Mouse (Mus musculus): Measurements from ENCODE around the gene Zfp507. TPM values are rescaled to one million over a fixed set of nuclear protein-coding genes. Genes with fewer than 3 reads are reported as not detected.

Gene Zfp507
- polyA plus RNA-seq, 1 experiment from 2014 or later = 15.8 TPM

- Histone ChIP-seq H3K27ac (ENCODE audit: low read depth, low read length) (no peak overlapping the region), H3K9ac (ENCODE audit: low read length) (no peak overlapping the region), H3K36me3 (ENCODE audit: control insufficient read depth, insufficient read depth, low read length) (no peaks in the 10 kb centered on the region; the same call in 1 of the 2 replicates), H3K4me3 (ENCODE audit: low read depth, low read length) (no peak overlapping the region), H3K27me3 (ENCODE audit: control insufficient read depth, insufficient read depth, low read length) (no peaks in the 10 kb centered on the region), H3K9me3 (ENCODE audit: control insufficient read depth, low read length) (no peaks in the 10 kb centered on the region), H3K4me1 (ENCODE audit: control insufficient read depth, insufficient read depth, low read length) (no peaks in the 10 kb centered on the region), H3K4me2 (ENCODE audit: low read depth) (no peak overlapping the region)
- no peak for ATAC-seq (ENCODE audit: insufficient read depth, low FRiP score, low TSS enrichment)
- no peak for DNase-seq (ENCODE audit: low spot score)
Observed at GRCm38 (mm10) chr7:35738871-35739270, 63.9 kb downstream of the Zfp507 start.

- Histone ChIP-seq H3K4me3 (ENCODE audit: low read depth, low read length) (no peak overlapping the region), H3K4me2 (ENCODE audit: low read depth) (no peak overlapping the region), H3K4me1 (ENCODE audit: control insufficient read depth, insufficient read depth, low read length) (no peaks in the 10 kb centered on the region), H3K9me3 (ENCODE audit: control insufficient read depth, low read length) (no peaks in the 10 kb centered on the region), H3K9ac (ENCODE audit: low read length) (no peak overlapping the region), H3K27me3 (ENCODE audit: control insufficient read depth, insufficient read depth, low read length) (no peaks in the 10 kb centered on the region), H3K36me3 (ENCODE audit: control insufficient read depth, insufficient read depth, low read length) (peaks cover 3% of the 10 kb centered on the region), H3K27ac (ENCODE audit: low read depth, low read length) (no peak overlapping the region)
- DNase-seq (ENCODE audit: low spot score) (no peak), ATAC-seq (ENCODE audit: insufficient read depth, low FRiP score, low TSS enrichment) (no peak)
- WGBS = 66% methylated on average over 14 of the region's 14 CpGs
Observed at GRCm38 (mm10) chr7:35733313-35734050, 69.3 kb downstream of the Zfp507 start.

- no peak overlapping the region for H3K27ac ChIP-seq (ENCODE audit: low read depth, low read length)
Observed at GRCm38 (mm10) chr7:35732585-35733059, 70.2 kb downstream of the Zfp507 start.

GRCm38 (mm10) chr7:35729621-35730031 is 73.2 kb downstream of the Zfp507 start:
- Histone ChIP-seq H3K27ac (ENCODE audit: low read depth, low read length) (no peak overlapping the region), H3K4me3 (ENCODE audit: low read depth, low read length) (no peak overlapping the region), H3K4me1 (ENCODE audit: control insufficient read depth, insufficient read depth, low read length) (no peaks in the 10 kb centered on the region), H3K36me3 (ENCODE audit: control insufficient read depth, insufficient read depth, low read length) (peaks cover 7% of the 10 kb centered on the region), H3K9ac (ENCODE audit: low read length) (no peak overlapping the region), H3K9me3 (ENCODE audit: control insufficient read depth, low read length) (no peaks in the 10 kb centered on the region), H3K27me3 (ENCODE audit: control insufficient read depth, insufficient read depth, low read length) (no peaks in the 10 kb centered on the region), H3K4me2 (ENCODE audit: low read depth) (no peak overlapping the region)
- ATAC-seq (ENCODE audit: insufficient read depth, low FRiP score, low TSS enrichment) (no peak), DNase-seq (ENCODE audit: low spot score) (no peak)
- 93% methylated on average over 9 of the region's 9 CpGs for WGBS

More at GRCm38 (mm10) chr7:35732585-35733059, 70.2 kb downstream of the Zfp507 start:
- Histone ChIP-seq H3K4me1 (ENCODE audit: control insufficient read depth, insufficient read depth, low read length) (no peaks in the 10 kb centered on the region), H3K36me3 (ENCODE audit: control insufficient read depth, insufficient read depth, low read length) (peaks cover 5% of the 10 kb centered on the region), H3K4me3 (ENCODE audit: low read depth, low read length) (no peak overlapping the region), H3K4me2 (ENCODE audit: low read depth) (no peak overlapping the region), H3K9me3 (ENCODE audit: control insufficient read depth, low read length) (no peaks in the 10 kb centered on the region), H3K9ac (ENCODE audit: low read length) (no peak overlapping the region), H3K27me3 (ENCODE audit: control insufficient read depth, insufficient read depth, low read length) (no peaks in the 10 kb centered on the region)
- ATAC-seq (ENCODE audit: insufficient read depth, low FRiP score, low TSS enrichment) (no peak), DNase-seq (ENCODE audit: low spot score) (no peak)
- 75% methylated on average over 9 of the region's 10 CpGs for WGBS

GRCm38 (mm10) chr7:35728376-35728775 is 74.4 kb downstream of the Zfp507 start:
- H3K9me3 ChIP-seq (ENCODE audit: control insufficient read depth, low read length) = no peaks in the 10 kb centered on the region
- H3K27me3 ChIP-seq (ENCODE audit: control insufficient read depth, insufficient read depth, low read length) = no peaks in the 10 kb centered on the region
- H3K9ac ChIP-seq (ENCODE audit: low read length) = no peak overlapping the region
- peaks cover 7% of the 10 kb centered on the region for H3K36me3 ChIP-seq (ENCODE audit: control insufficient read depth, insufficient read depth, low read length)
- ATAC-seq (ENCODE audit: insufficient read depth, low FRiP score, low TSS enrichment) (no peak), DNase-seq (ENCODE audit: low spot score) (no peak)
- H3K4me1 ChIP-seq (ENCODE audit: control insufficient read depth, insufficient read depth, low read length) = no peaks in the 10 kb centered on the region
- no peak overlapping the region for H3K4me2 ChIP-seq (ENCODE audit: low read depth)
- H3K27ac ChIP-seq (ENCODE audit: low read depth, low read length) = no peak overlapping the region
- no peak overlapping the region for H3K4me3 ChIP-seq (ENCODE audit: low read depth, low read length)
- 92% methylated on average over 12 of the region's 12 CpGs for WGBS

- H3K36me3 ChIP-seq (ENCODE audit: control insufficient read depth, insufficient read depth, low read length) = peaks cover 13% of the 10 kb centered on the region
- H3K9ac ChIP-seq (ENCODE audit: low read length) = no peak overlapping the region
- H3K4me3 ChIP-seq (ENCODE audit: low read depth, low read length) = no peak overlapping the region
- H3K27me3 ChIP-seq (ENCODE audit: control insufficient read depth, insufficient read depth, low read length) = no peaks in the 10 kb centered on the region
- H3K9me3 ChIP-seq (ENCODE audit: control insufficient read depth, low read length) = no peaks in the 10 kb centered on the region
- no peak overlapping the region for H3K27ac ChIP-seq (ENCODE audit: low read depth, low read length)
- DNase-seq (ENCODE audit: low spot score) (no peak), ATAC-seq (ENCODE audit: insufficient read depth, low FRiP score, low TSS enrichment) (no peak)
- no peaks in the 10 kb centered on the region for H3K4me1 ChIP-seq (ENCODE audit: control insufficient read depth, insufficient read depth, low read length)
- 64% methylated on average over 2 of the region's 2 CpGs for WGBS
- no peak overlapping the region for H3K4me2 ChIP-seq (ENCODE audit: low read depth)
Observed at GRCm38 (mm10) chr7:35723035-35723434, 79.8 kb downstream of the Zfp507 start.

Other genes with a start within 250 kb of the Zfp507 start
- 47.2 and 47.8 TPM in 2 replicates for gene Nudt19, start 246.7 kb downstream of the Zfp507 start, polyA plus RNA-seq (2014; fragmentation: Nextera tagmentation; extraction: Ambion mirVana)
- 0.18 and 0.24 TPM in 2 replicates for gene Rgs9bp, start 217.4 kb downstream of the Zfp507 start, polyA plus RNA-seq (2014; fragmentation: Nextera tagmentation; extraction: Ambion mirVana)
- 28.0 and 28.2 TPM in 2 replicates for gene Ankrd27, start 216.8 kb downstream of the Zfp507 start, polyA plus RNA-seq (2014; fragmentation: Nextera tagmentation; extraction: Ambion mirVana)
- 272 and 275 TPM in 2 replicates for gene Pdcd5, start 155.5 kb downstream of the Zfp507 start, polyA plus RNA-seq (2014; fragmentation: Nextera tagmentation; extraction: Ambion mirVana)
- 26.5 and 34.2 TPM in 2 replicates for gene Dpy19l3, start 48.5 kb downstream of the Zfp507 start, polyA plus RNA-seq (2014; fragmentation: Nextera tagmentation; extraction: Ambion mirVana)

Measured in neural tube, embryonic 11.5 days (tissue).